Mouse (Mus musculus) skeletal muscle tissue, adult 2 months (tissue): ENCODE measurements at regions not wholly inside any gene's neighbourhood (a gene's known extent, or its start where the extent isn't known, plus 50 kb on each side); places are given as distances from the start of the nearest gene placed in this dataset.
A peak's percentile ranks its signal among the peaks of the same experiment; 100 is the strongest.

Experiments used
- DNase-seq: peaks from one replicate; pipeline ENCODE4 v3.0.0-alpha.2; 2012; ENCODE audit warnings: low read depth, low spot score

DNA sequence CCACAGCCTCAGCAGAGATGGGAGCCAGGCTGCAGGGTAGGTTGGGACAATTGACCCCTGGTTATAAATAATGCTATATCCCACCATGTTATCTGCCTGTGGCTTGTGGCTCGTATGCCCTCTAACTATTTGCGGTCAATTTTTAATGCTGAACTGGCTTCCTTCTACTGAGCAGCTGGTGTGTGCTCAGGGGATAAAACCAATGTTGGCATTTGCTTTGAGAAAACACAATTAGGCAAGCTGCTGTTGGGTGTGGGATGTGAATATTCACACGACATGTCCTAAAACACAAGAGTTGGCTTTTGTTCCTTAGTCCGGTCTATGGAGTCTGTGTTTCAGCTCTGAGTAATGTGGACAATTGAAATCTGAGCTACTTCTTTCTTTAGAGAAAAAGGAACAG is 123.6 kb upstream of the Npvf start:
- DNase-seq: no peak

DNA sequence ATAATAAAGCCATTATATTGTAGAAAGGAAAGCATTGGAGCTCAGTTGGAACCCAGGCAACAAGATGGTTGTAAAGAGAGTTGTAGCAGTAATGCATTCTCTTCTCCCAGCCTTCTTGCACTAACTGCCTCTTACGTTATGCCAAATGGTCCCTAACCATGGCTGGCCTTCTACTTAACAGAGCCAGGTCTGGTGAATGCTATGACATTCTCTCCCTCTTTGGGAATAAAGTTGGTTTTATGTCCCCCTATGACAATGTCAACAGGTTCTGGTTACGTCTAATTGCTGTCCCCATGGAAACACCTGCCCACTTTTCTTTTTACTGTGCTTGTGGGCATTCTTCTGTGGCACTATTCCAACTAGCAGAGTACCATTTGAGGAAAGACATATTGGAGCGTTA is 126.4 kb upstream of the Npvf start:
- no peak for DNase-seq

DNA sequence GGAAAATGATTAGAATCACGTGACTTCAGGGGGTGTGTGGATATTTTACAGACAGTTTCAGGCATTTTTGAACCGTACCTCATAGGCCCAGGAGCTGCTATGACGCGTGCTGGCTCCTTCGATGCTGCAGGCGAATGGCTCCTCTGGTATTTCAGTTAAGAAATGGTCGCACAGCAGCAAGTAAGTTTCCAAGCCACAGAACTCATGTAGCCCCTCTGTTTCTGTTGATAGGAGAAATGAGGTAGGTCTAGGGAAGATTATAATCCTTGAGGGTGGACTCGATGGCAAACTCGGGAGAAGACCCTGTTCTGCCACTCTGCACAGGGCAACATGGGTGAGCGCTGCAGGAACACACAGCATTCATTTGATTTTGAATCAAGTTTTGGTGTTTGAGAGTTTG is 127.0 kb upstream of the Npvf start:
- no peak for DNase-seq

DNA sequence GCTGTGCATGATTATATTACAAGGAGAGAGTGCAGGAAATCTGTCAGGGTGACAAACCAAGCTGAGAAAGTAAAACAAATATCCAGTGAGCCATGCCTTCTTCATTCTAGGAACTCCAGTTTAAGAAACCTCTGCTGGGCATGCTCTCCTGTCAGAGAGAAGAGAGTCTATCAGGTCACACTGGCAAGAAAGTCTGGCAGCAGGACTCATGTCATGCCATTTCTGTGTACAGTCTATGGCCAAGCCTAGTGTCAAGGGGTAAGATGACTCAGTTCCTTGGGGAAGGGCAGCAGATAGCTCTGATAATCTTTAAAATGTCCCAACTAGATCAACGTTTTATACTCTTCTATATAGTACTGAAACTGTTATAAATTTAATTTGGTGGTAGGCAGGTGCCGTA is 128.0 kb upstream of the Npvf start:
- DNase-seq: peak; percentile 63

DNA sequence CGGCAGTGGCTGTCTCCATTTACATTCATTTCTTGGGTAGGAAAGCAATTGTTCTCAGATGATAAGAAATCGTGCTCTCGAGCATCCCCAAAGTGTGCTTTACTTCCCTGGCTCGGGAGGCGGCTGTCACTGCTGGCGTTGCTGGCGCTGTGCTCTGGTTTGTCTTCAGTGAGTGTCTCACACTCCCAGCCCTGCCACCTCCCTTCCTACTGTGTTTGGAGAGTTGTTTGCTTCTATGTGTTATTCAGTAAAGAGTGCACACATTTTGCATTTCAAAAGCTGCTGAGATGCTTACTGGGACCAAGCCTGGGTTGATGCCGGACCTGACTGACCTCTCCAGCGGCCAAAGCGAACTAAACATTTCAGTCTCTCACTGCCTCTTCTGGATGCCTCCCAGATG is 129.3 kb upstream of the Npvf start:
- DNase-seq: no peak

DNA sequence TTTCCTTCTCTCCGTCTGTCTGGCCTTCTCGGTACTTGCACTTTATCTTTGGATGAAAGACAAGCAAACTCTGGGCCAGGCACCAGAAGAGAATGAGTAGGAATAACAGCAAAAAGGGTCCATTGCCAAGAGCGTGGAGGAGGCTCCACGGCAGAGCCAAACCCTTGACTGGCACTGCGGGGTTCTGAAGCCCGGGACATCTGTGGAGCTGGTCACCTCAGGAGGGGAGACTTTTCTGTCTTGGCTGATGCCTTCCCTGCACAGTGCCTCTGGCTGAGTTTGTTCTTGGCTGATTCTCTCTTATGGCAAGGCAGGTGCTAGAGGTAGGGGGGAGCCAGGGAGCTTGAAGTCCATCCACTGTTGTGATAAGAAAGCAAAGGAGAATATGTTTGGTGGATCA is 130.1 kb upstream of the Npvf start:
- no peak for DNase-seq

DNA sequence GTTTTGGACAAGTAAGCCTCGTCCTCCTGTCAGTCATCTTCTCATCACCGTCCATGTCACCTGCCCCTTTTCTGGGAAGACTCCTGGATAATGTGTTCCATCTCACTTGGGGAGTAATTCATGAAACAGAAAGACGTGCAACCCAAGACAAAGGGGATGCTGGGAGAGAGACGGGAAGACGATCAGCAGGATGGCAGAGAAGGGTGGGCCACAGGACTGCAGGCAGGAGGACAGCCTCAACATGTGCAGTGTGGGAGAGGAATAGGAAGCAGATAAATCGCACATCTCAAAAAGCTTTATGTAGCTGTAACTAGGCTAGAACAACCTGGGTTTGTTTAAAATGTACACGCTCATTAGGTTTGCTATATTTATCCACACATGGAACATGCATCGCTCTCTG is 133.4 kb upstream of the Npvf start:
- no peak for DNase-seq

DNA sequence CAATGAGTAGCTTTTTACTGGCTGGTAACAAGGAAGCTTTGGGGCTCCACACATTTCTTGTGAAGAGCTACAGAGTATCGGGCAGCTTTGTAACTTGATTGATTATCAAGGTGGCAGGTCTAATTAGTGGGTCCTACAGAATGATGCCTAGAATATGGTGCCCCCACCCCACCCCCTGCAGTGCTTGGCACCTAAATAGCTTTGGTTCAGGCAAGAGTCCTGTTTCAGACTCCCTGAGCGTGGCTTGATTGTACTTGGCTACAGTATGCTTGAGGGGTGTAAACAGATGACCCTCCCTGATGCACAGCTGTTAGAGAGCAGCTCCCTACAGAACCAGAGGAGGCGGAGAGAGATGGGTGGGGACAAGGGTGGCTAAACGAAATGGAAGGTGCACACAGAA is 145.7 kb upstream of the Npvf start:
- DNase-seq: no peak

DNA sequence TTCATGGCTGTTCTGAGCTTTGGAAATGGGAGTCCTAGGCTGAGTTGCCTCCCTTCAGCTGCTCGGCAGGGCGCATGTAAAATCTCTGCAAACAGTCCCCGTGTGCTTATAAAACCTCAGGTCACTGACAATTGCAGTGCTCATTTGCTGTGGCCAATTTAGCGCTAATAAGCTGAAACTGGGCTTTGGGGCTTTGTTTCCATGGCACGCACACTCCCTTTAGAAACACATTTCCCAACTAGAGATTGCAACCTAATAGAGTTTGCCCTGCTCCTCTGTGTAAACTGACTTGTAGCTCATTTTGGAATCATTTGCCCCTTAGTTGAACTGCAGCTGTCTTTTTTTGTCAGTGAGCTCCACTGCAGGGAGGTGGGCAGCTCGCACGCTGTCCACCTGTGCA is 148.7 kb upstream of the Npvf start:
- DNase-seq: no peak

DNA sequence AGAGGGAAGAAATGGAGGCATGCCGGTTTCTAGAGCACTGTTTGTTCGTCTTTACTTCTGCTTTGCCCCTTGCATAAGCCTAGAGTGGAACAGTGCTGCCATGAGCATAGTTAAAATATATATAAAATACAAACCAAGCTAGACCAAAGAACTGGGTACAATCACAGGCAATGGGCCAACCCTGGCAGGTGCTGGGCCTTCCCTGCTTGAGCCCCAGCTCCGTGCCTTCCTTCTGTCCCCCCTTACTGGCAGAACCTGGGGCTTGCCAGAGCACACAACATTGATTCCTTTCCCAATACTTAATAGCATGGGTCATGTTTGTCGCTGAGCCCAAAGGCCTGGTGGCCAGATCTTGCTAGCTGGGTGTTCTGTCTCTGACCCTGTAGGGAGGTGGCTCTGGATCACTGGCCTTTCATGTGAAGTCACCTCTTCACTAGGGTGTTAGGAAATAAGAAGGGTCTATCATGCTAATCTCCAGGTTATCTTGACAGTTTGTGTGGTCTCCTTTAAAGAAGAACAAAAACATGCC is 150.3 kb upstream of the Npvf start:
- no peak for DNase-seq

DNA sequence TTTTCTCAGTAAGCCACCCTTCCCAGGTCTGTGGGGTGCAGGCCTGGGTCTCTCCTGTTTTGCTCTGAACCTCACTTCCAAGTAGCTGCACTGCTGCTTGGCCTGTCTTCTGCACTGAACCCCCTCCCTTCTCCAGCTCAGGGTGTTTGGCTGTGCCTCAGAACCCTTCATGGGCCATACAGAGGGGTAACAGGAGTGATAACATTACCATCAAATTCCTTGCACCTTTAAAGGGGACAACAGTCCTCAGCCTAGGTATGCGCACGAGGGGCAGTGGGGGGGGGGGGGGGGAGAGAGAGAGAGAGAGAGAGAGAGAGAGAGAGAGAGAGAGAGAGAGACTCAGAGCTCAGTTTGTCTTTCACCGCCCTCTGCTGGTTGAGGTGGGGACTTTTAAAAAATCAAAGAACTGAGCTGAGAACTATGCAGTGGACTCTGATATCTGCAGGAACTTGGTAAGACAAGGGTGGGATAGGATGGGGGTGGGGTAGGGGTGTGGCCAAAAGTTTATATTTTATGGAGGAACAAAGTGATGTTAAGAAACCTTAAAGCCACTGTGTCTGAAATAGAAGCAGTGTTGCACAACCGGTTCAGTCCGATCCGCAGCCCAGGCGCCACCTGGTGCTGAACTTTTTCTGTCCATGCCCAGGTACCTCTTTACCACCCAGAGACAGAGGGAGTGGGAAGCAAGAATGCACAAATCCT is 152.3 kb upstream of the Npvf start:
- peak; percentile 34 for DNase-seq

DNA sequence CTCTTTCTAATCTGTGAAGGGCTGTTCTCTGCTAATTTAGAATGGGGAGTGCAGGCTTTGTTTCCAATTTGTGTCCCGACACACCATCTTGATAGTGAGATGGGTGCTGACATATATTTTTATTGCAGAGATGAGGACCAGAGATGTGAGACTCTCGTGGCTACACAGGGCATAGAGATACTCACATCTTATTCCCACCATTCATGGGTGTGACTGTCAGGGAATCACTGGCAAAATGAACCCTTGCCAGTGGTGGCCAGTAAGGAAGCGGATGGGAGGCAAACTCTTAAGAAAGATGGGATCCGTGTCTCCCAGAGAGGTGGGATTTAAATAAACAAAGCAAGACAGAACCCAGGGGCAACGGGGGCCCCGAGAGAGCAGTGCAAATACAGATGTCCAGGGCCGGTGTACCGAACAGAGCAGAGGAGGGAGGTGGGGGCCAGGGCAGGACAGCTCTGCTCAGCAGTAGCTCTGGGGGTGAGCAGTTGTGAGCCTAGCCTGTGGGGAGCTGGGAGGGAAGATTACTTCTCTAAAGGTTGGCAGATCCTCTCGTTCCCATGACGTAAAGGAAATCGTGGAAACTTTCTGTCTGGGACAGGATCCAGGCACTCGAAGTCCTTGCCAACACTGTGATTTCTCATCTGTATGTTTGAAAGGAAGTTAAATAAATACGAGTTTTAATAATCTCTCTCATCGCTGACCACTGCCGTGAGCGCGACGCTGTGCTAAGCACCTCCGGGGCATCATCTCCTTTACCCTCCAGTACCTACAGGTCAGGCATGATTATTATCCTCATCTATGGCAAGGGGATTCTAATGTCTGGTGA is 153.2 kb upstream of the Npvf start:
- DNase-seq: peak; percentile 54

DNA sequence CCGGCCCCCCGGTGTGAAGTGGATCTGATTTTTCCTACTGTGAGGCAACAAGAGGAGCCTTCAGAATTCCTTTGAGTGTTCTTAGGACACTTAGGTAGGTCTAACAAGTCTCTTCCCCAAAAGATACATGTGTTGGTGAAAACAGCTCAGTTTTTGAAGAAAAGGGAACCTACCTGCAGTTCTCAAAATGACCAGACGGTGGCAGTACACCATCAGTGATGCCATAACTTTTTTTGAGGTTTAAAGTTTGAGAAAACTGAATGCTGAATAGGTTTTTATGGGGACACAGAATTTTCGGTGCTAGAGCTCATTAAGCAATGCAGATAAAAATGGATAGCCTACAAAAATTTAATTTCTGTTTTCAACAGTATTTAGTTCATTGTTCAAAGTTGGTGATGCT is 153.9 kb upstream of the Npvf start:
- DNase-seq: peak; percentile 35

DNA sequence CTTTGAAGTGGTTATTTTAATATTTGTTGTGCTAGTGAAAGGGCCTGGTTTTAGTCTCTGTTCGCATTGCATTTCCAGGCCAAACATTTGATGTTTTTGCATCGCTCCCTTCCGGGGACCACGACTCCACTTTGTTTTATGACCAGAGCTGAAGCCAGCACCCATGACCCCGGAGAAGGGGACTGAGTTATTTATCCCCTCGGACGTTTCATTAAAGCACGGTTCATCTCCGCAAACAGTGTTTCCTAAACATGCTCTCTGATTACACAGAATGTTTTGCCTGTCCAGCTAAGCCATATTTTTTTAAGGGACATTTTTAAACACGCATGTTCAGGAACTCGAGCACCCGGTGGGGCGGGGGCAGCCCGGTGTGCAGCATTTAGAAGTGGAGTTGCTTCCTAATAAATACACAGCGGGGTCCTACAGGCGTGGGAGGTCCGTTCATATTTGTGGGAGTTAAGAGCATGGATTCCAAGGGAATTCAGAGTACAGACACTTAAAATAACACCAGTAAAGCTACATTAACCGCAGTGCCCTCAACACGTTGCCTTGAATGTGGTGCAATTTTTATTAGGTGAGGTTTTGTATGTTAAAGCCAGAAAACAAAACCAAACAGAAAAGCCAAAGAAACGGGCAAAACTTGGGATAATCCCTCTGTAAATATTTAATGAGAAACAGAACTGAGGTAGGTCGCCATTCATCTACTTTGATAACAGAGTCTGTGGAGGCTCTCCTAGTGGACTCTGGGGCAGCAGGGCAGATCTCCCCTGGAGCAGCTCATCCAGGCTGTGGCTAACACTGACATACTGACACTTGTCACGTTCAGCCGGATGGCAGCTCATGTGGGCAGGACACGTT is 154.8 kb upstream of the Npvf start:
- no peak for DNase-seq

DNA sequence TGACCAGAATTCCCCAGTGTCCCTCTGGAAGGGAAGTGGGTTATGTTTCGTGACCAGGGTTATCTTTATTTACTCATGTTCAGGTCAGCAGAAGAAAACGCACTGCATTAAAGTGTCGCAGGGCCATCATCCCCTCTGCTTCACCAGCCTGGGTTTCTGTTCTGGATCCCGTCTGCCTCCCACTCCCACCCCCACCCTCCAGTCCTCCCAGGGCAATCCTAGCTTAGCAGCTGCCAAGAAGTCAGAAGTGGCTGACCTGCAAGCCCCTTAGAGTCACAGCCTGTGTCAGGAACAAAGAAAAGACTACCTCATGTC is 155.4 kb upstream of the Npvf start:
- no peak for DNase-seq

DNA sequence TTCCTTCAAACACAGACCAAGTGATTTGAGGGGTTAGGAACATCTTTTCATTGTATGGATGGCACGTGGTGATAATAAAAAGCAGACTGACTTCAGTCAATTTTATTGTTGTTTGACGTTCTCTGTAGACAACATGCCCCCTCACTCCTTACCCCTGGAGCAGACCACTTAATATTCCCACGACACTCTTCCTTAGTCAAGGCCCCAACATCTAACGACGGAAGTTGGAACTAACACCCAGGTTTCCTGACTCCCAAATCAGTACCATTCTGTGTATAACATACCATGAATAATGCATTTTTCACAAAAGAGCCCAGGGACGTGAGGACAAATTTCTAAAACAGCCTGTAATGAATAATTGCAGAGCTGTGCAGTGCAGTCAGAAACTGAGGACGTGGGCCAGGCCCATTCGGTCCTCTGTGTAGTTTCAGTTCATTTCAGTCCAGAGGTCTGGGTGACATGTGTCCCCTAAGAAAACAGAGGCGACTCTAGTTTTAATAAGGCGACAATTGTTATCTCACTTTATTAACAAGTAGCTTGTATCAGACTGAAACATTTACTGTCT is 160.8 kb upstream of the Npvf start:
- no peak for DNase-seq

DNA sequence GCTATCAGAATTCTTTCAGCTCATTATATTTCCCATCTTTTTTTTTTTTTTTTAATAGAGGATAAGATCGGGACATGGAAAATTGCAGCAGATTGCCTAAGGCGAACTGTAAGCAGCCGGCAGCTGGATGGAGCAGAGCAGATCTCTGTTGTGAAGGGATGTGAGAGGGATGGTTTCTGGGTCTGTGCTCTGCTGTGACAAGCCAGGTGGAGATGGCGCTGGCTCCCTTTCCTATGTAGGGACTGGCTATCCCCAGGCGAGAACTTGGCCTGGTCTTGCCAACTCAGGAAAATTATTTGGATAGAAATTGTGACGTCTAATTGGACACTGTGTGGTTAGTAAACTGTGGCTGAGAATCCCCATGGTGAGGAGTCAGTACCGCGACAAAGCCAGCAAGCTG is 161.3 kb upstream of the Npvf start:
- DNase-seq: no peak

DNA sequence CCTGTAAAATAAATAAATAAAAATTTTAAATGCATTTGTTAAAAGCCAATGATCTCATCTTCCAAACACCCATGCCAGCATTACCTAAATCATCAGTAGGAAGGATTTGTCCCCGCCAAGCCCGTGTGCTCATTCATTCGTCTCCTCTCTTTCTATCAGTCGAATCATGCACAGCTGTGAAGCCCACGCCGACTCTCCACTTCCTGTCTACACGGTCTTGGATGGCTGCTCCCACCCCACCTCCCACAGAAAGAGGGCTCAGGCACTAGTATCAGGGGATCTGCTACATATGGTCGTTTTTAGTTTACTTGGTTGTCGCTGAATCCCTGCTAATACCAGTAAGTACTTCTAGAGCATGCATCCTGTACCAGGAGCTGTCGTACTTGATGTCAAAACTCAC is 163.2 kb upstream of the Npvf start:
- no peak for DNase-seq

DNA sequence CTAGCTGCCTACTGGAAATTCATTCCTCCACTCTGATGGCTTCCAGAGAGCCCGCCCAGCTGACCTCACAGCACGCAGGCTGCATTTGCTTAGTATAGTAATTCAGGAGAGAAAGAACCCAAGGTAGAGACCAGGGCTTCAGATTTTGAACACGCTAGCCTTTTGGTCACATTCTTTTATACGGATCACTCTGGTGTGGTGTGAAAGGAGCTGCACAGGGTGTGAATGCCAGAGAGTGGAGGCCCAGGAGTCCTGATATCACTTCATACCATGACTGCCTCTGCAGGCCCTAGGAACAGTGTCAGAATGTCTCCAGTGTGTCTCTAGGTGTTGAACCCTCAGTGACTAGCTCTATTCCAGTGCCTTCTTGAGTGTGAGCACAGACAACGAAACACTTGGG is 164.2 kb upstream of the Npvf start:
- DNase-seq: no peak

DNA sequence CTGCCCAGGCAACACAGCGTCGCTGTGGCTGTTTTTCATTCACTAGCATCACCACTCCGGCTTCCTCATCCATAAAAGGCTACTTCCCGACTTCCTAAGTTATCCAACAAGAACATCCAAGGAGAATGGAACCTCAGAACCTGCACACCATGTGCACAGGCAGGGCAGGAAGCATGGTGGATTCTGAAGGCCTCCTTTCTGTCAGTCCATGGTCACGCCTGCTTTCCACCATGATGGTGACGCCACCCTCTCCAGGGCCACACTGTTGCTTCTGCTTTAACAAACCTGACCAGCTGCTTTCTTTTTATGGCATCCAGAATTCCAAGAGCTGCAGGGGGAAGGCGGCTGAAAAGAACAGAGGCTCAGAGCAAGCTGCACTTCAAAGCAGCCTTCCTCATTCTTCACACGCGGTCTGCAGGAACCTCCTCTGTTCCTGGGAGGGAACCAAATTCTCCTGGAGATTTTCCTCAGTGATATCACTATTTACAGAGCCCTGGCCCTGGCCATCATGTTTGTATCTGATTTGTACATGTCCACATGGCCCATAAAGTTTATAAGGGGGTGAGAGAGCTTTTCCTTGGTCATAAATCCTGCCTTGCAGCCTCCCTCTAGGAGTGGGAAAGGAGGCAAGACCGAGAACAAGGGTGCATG is 164.8 kb upstream of the Npvf start:
- DNase-seq: no peak

DNA sequence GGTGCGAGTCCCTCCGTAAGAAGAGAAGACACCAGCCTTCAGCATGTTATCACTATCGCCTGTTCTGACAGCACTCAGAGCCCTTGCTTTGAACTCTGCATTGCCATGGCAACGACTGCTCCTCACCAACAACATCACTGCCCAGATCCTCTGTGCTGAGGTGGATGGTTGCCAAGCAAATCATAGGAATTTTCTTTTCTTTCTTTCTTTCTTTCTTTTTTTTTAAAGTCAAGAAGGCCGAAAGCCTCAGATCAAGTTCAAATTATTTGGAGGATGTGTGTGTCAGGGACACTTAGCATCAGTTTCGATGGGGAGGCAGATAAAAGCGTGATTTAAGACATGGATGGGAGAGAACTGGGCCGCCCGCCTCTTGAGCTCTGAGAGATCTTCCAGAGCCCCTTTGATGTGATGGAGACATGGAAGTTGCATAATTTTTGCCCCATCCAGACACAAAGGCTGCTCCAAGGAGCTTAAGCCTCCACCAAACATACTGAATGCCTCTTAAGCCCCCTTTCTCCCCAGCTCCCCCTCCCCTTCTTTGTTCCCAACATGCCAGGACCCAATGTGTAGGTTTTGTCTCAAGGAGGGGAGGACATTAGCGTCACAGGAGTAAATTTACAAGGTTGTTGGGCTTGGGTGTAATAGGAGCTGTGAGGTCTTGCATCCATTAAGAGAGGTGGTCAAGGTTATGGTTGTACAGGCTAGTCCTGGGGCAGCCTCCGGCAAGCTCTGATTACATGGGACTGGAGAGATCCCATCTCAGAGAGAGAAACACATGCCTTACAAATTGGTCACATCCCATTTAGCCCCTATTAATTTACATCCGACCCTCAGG is 167.4 kb upstream of the Npvf start:
- no peak for DNase-seq
